Mouse (Mus musculus): ENCODE measurements around the gene Polr2g.

Polr2g gene

DNA sequence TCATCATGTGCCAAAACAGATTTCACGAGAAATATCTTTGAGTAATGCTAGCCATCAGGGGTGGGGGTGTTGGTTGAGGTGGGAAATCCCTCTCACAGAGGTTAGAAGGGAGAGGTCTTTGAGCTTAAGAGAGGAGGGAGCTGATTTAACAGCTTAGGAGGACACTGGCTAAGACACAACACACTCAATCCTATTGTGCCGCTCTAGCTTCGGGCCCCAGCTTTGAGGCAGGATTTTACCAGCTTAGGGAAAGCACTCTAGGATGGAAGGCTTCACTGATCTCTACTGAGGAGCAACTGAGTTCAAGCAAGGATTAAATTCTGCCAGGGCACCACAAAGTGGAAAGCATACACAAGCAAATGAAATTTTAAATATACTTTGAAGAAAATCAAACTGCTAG, 18.6 kb upstream of the Polr2g start:
- DNase-seq, result no peak

GRCm38 (mm10) chr19:8815812-8816211, 17.4 kb upstream of the Polr2g start:
- no peak for DNase-seq

DNA sequence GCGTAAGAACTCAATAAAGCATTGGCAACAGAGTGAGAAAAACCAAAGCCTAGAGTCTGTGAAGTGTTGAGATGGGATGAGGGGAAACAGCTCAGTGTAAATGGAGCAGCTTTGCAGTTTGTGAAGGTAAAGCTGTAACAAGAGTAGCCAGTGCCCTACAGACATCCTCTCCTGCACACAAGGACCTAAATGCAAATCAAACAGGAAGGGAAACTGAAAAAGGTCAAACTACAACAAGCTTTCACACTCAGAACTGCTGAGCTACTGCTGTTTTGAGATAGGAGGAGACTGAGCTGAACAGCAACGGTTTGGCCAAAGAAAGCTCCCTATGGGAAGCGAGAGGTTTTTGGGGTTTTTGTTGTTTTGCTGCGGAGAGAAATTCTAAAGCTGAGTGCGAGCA, 8.4 kb upstream of the Polr2g start:
- no peak for DNase-seq

DNA sequence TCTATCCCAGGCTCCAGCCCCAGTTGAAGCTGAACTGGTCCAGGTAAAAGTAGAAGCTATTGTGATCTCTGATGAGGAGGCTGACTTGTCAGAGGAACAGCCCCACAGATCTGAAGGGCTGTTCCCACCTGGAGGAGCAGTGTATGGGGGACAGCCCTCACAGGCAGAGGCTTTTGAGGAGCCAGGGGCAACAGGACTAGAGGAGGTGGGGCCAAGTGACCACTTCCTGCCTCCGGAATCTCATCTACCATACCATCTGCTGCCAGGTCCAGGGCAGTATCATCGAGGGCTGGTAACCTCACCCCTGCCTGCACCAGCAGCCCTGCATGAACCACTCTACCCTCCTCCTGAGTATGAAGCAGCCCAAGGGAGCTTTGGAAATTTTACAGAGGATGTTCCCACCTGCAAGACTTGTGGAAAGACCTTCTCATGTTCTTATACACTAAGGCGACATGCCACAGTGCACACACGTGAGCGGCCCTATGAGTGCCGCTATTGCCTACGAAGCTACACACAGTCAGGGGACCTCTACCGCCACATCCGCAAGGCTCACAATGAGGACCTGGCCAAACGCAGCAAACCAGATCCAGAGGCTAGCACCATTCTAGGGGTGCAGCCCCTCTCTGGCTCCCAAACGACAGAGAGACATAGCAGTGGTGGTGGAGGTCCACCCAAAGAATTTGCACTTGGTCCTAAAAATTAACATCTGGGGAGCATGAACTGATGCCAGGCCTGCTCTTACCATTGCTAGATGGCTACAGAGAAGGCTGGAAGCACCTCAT, 5.7 kb upstream of the Polr2g start:
- no peak for DNase-seq

- DNase-seq, result no peak
These were observed 4.9 kb upstream of the Polr2g start for GRCm38 (mm10) chr19:8803204-8803780.

- peak; percentile 91 for DNase-seq
These were observed 3.9 kb upstream of the Polr2g start, which contains the start of gene Zbtb3 for GRCm38 (mm10) chr19:8802130-8802821. Zbtb3 (plus strand) TSS chr19:8802555.

DNA sequence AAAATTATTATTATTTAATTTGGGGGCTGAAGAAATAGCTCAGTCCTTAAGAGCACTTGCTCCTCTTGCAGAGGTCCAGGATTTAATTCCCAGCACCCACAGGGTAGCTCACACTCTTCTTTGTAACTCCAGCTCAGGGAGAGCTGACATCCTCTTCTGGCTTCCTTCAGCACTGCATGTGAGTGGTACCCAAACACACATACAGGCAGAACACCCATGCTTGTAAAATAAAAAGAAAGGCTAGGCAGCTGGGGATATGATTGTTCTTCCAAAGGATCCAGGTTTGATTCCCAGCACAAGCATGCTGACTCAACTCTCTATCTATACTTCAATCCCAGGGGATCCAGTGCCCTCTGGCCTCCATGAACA, 554 bp upstream of the Polr2g start:
- no peak for DNase-seq

- DNase-seq, result no peak
These were observed 8.2 kb downstream of the Polr2g start for GRCm38 (mm10) chr19:8790171-8790570.

DNA sequence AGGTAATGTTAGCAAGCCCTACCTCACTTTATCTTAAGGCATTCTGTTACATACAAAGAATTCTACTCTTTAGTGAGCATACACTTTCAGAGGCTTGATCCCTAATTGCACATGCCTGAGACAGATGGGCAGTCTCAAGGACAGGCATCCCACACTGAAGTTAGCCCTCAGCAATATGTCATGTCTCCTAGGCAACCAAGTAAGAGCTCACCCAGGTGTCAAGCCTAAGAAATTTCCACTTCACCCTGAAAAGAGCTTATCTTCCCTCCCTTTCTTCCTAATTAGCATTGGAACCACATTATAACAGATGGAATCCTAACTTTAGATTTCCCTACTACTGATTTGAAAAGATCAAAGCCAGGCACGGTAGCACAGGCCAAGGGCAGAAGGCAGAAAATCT, 9.2 kb downstream of the Polr2g start:
- no peak for DNase-seq

- DNase-seq, result no peak
These were observed 9.9 kb downstream of the Polr2g start for GRCm38 (mm10) chr19:8788521-8788920.

- DNase-seq, result peak; percentile 91
These were observed 12.2 kb downstream of the Polr2g start, which contains the start of gene Taf6l for GRCm38 (mm10) chr19:8786008-8786781. Taf6l (minus strand) TSS chr19:8786417.

DNA sequence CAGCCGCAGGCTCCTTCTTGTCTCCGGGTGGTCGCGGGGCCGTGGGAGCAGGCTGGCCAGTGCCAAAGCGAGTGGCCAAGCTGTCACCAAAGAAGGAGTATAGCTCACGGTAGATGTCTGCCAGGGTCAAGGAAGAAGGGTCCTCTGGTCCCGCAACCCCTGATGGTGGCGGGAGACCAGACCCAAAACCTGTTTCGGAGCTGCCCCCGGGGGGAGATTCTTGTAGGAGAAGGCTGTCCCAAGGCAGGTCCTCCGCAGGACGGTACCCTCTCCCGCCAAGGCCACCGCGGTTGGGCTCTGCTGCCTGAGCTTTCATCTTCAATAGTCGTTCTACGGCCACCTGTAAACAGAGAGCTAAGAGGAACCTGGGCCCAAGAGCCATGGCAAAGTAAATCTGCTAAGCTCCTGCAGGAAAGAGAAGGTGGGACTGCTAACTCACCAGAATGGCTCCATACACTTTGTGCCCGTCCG, 23.4 kb downstream of the Polr2g start:
- DNase-seq, result peak; percentile 10

- DNase-seq, result peak; percentile 98
These were observed 24.1 kb downstream of the Polr2g start, which contains the start of gene Tmem179b for GRCm38 (mm10) chr19:8774086-8774835. Tmem179b (minus strand) TSS chr19:8774467.

- no peak for DNase-seq
These were observed 25.0 kb downstream of the Polr2g start for GRCm38 (mm10) chr19:8773409-8773808.

GRCm38 (mm10) chr19:8772996-8773395, 25.4 kb downstream of the Polr2g start:
- DNase-seq, result no peak

DNA sequence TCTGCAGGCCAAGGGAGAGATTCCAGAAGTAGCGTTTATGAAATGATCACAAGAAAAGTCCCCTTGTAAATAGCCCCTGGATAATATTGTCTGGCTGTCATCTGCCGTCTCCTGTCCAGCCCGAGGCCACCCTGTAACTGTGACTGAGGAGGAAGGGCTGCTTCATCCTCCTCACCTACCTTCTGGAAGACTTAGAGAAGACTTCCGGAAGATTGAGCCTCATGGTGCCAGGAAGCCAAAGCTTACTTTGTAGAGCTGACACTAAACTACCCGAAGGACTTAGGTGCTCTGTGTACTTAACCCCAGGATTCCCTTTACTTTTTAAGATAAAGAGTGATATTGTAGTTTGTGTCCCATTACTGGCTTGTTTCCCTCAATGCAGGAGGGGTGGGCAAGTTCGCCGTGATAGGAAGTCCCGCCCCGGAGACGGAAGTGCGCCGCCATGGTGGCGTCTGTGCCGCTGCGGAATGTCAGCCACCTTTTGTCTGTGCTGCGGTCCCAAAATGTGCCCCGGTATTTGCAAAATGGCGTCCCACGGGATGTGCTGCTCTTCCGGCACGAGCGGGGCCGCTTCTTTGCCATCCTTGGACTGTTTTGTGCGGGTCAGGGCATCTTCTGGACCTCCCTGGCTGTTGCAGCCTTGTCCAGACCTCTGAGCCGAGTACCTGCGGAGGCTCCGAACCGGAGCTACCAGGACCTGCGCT, 27.7 kb downstream of the Polr2g start, which contains the start of gene Tmem223:
Tmem223 (plus strand) TSS at position 430 of the 704 bp plus-strand sequence.
- peak; percentile 84 for DNase-seq

DNA sequence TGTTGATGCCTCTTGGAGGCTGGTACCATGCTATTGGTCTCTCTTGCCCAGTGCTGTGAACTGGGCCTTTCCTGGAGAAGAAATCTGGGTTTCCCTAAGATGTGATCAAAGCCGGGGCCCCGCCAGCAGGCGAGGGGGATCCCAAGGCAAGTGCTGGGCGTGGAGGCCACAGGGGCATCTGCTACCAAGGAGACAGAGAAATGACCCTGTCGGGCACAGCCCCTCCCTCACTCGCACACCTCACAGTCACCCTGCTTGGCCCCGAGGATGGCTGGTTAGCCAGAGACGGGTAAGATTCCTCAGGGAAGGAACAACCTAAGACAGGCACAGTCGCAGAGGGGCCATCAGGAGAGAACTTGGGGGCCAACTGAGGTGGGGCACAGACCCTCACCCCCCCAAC, 32.8 kb downstream of the Polr2g start:
- DNase-seq, result no peak

GRCm38 (mm10) chr19:8763276-8763675, 35.1 kb downstream of the Polr2g start:
- DNase-seq, result no peak

DNA sequence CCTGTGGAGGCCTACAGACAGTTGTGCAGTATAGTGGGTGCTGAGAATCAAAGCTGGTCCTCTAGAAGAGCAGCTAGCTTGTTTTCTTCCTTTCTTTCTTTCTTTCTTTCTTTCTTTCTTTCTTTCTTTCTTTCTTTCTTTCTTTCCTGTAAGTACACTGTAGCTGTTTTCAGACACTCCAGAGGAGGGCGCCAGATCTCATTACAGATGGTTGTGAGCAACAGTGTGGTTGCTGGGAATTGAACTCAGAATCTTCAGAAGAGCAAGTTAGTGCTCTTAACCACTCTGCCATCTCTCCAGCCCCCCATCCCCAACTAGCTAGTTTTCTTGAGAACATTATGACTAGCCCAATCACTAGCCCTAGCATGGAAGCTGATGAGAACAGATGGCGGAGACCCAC, 37.6 kb downstream of the Polr2g start:
- no peak for DNase-seq

DNA sequence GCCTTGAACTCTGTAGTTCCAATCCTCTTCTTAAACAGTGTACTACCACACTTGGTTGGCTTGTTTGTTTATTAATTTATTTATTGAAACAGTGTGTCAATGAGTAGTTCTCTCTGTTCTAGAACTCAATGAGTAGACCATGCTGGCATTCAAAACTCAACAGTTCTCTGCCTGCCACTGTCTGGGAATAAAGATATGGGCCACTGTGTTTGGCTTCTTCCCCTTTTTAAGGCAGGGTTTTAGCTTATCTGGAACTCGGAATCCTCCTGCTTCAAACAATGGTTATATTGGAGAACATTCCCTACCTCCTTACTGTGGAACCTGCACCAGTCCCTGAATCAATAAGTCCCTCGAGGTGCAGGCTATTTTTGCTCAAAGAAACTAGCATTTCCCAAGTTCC, 39.5 kb downstream of the Polr2g start:
- DNase-seq, result no peak

GRCm38 (mm10) chr19:8757471-8757998, 40.8 kb downstream of the Polr2g start:
- DNase-seq, result no peak
